Mouse (Mus musculus): ENCODE measurements around the gene Ppp1r26.

- TF ChIP-seq CTCF (conservative IDR thresholded peaks at IDR 0.05; ENCODE audit: low read length) (no peak), NANOG (IDR thresholded peaks at IDR 0.05; ENCODE audit: borderline replicate concordance, low read length) (no peak)
Observed at GRCm38 (mm10) chr2:28451663-28452062, 5.1 kb downstream of the Ppp1r26 start.
